Mouse (Mus musculus) myocyte (in vitro differentiated cells): ENCODE data around the gene 6430531B16Rik.

Experiments used
- MAX ChIP-seq: IDR thresholded peaks from one replicate; pipeline ENCODE4 v1.6.1; 2011; ENCODE audit warnings: low read depth, mild to moderate bottlenecking, control low read depth
- POLR2A ChIP-seq: IDR thresholded peaks from one replicate; pipeline ENCODE4 v1.6.1; 2011; ENCODE audit warnings: low read depth, mild to moderate bottlenecking, control low read depth, moderate library complexity; ENCODE audit not compliant: insufficient read length
- USF1 ChIP-seq: IDR thresholded peaks from one replicate; pipeline ENCODE4 v1.6.1; 2011; ENCODE audit warnings: low read depth, mild to moderate bottlenecking, control low read depth, moderate library complexity

- TF ChIP-seq MAX (no peak), POLR2A (no peak), USF1 (no peak)
Measured at GRCm38 (mm10) chr7:140001086-140001740, 22.7 kb upstream of the 6430531B16Rik start.
